Mouse (Mus musculus) frontal cortex, adult 2 months (tissue): ENCODE measurements around the gene Cacnb4. TPM values are rescaled to one million over a fixed set of nuclear protein-coding genes. Genes with fewer than 3 reads are reported as not detected.

Experiments
- DNase-seq, 2 experiments: peaks; one replicate each; pipeline ENCODE4 v3.0.0; 2022; ENCODE audit warnings: low spot score in 1 of 2; ENCODE audit errors: extremely low spot score in 1 of 2
- polyA plus RNA-seq: library from polyadenylated mRNA; depleted of rRNA; stranded (reverse); fragments of >200 nt; gene quantifications from 2 replicates; pipeline ENCODE4 v1.2.3, GENCODE M21; 2012

Cacnb4 gene
- polyA plus RNA-seq, 1 experiment: 58.0 TPM

DNA sequence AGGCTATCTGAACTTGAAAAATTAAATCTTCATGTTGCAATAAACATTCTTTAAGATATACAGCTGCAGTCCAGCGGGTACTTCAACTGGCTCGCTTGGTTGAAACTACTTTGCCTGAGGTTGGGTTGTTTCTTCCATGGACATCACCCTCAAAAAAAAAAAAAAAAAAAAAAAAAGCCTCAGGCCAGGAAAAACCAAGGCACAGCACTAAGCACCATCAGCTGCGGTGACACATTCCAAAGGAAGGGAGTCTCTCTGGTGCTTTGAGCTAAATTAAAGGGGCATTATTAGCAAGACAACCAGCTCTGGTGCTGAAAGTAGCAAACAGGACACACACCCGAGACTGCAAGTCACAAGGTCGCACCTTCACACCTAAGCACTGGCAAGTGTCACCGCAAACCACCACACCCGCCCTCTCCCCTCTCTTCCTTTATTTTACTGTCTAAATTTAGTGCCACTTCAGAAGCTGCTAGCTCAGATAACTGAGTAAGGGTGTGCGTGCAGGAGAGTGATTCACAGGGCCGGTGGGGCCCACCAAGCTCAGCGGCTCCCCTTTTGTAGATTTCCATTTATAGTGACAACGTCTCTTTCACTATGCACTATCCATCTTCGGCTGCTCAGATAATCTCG, 105.2 kb downstream of the Cacnb4 start:
- DNase-seq: no peak

DNA sequence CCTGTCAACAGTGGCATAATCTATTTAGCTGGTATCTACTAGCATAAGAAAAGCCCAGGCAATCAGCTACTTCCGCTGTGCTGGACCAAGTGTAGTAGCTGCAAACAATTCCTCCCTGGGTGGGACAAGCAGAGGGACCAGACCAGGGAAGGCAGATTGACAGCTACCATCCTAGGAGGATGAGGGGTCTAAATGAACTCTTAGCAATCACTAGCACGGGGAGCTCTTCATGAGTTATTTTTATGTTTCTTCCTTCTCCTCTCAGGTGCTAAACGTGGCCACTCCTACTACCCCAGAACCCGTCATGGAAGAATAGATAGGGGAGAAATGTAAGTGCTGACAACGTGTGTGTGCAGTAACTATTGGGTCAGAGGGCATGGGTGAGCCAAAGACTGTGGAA, 105.8 kb downstream of the Cacnb4 start:
- no peak for DNase-seq

DNA sequence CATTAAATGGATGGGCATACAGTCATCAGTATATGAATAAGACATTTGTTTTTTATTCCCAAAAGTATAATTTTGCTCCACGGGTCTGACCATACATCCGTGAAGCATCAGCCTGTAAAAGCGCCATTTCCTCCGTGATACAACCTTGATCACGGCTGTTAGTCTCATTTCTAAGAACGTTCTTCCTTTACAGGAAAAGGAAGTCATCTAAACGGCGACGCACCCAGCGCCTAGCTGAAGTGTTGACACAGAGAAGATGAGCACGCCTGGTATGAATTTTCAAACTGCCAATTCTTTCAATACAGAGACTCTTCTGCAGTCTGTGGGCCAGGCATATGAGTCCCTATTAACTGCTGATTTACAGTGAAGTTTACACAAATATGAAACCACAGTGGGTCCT, 106.5 kb downstream of the Cacnb4 start:
- no peak for DNase-seq

DNA sequence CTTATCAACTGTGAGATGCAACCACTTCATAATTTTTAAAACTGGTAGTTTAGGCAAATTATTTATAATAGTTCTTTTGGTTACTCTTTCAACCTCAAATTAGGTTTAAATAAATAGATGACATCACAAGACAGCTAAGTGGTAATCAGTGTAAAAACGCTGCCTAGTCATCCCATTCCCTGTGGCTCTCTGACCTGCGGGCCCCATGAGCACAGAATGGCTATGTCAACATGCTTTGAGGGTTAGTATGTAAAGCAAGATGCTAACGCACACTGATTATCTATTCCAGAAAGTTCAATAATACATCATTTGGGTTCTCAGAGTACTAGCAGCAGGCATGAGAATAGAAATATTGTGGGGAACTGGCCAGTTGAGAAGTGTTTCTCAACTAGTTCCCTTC, 108.5 kb downstream of the Cacnb4 start:
- no peak for DNase-seq

DNA sequence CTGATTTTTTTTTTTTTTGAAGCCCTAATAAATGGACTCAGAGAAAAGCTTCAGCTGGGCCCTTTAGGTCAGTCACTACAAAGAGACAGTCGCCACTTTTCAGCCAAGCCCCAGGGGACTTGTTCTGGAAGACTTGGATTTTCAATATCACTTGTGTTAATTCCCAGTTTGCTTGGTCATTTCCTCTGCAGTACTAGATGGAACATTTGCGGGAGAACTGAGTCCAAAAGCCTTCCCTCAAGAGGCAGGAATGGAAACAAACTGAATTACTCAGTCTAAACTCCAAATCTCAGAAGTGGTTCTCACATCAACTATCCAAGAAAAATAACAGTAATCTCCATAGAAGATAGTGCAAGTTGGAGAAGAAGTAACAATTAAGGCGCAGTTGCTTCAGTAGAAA, 109.2 kb downstream of the Cacnb4 start:
- DNase-seq: no peak

DNA sequence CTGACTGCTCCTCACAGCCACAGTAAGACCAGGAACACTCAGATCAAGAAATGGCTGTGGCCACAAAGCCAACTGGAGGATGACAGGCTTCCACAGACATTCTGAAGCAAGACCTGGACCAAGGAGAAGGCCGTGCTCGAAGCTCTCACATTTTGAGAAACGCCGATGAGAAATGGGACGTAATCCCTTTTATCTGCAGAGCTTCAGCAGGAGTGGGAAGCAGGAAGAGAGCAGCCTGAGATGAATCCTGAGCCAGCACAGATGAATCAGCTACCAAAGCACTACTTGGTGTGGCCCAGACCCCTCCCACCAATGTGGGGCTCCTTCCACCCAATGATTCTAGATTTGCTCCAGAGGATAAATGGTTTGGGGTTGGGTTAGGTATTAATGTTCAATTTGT, 113.4 kb downstream of the Cacnb4 start:
- no peak for DNase-seq

DNA sequence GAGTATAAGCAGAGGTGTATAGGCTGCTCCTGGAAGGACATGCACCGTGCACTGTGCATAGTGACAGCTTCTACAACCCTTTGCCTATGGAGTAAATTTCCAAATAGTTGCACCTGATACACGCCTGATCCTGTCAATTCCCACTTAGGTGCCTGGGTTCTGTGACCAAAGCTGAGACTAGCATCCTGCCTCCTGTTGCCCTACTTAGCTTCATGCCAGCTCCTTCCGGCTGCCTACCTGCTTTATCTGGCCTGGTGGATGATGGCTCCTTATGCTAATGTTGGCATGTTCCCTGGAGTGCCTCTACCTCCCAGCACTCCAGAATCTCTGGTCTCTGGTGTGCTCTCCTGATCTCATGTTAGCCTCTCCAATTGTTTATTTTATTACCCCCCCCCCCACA, 114.3 kb downstream of the Cacnb4 start:
- no peak for DNase-seq

DNA sequence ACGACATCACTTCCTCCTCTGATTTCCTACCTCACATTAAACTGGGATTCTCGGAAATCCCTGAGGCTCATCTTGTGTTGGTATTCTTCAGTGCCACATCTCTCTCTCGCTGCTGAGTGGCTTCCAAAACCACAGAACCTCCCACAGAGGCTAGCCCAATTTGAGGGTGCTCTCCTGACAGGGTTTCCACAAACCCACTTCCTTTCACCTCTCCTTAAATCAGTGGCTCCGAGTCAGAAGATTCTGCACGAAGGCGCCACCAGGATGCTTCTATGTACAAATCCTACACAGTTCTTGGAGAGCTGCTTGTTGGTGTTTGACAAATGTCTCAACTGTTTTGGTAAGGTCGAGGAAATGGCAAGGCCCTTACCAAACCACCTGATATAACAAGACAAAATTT, 115.5 kb downstream of the Cacnb4 start:
- no peak for DNase-seq

DNA sequence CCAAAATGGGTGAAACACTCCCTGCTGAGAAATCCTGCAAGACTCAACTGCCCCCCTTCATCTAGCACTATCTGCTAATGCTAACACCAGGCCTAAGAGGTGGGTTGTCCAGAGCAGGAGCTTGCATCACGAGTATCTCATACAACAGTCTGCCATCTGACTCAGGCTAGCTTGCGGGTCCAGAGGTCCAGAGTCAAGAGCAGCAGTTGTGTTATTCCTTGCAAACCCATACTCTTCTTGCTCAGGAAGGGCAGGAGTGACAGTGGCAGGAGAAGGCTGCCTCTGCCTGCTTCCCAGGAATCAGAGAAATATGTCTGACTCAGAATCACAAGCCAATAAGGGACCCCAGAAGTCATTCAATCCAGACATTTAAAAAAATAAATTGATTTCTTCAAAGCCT, 116.4 kb downstream of the Cacnb4 start:
- DNase-seq: no peak

DNA sequence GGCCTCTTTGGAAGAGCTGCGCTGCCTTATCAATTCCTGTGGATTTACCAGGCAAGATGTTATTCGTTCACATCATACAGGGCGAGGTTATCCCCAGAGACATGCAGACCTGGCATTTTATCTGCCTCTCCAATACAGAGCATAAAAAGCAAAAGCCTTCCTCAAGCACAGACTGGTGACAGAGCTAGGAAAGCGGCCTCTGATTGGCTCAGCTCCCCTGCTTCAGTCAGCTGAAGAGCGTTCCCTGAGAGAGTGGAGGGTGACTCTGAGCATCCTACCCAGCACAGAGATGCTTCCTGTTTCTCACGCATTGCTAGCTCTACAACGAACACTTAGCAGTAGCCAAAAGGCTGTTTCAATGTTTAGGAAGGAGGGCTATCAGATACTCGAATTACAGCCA, 118.2 kb downstream of the Cacnb4 start:
- DNase-seq: peak; percentile 56 to 86

DNA sequence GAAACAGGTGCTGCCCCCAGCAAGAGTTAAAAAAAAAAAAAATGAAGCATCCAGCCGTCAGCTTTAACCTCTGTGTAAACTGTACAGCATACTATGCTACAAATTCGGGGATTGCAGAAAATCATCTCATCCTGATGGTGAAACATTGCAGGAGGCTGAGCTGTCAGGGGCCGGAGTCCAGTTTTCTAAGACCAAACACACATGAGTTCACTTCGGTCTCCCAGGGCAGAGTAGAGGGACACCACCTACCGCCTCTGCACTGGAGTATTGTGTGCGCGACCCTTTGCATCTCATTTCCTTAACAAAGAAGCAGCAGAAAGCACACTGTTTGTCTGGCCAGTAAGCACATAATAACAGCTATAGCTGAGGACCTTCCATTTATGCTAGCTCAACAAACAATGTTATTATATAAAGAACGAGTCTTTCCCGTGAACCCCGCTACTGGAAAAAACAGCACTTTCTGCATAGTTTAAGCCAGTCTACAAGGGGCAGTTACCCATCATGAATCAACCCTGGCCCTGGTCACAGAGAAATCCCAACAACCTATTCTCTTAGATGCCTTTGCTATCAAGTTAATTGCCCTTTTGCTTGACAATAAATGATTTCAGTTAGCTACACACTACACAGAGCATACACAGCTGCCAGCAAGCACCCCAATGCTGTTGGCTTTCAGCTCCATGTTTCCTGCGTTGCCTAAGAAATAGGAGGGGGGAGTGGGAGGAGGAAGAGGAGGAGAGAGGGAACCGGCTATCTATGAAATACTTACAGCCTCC, 118.9 kb downstream of the Cacnb4 start:
- peak in 1 of 2 experiments; percentile 51 for DNase-seq

DNA sequence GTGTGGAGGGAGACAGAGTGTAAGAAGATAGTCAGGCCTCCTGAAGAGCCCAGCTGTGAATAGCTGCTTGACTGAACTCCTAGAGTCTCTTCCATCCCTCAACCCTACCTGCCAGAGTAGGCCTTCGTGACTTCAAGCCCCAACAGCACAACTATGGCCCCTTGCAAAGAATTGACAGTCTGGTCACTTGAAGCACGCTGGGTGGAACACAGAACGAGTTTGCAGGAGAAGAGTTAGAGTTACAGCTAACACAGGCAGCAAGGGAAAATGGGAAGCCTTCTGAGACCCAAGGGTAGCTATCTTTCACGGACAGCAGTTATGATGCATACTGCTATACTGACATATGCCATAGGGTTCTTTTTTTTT, 119.7 kb downstream of the Cacnb4 start:
- DNase-seq: no peak

DNA sequence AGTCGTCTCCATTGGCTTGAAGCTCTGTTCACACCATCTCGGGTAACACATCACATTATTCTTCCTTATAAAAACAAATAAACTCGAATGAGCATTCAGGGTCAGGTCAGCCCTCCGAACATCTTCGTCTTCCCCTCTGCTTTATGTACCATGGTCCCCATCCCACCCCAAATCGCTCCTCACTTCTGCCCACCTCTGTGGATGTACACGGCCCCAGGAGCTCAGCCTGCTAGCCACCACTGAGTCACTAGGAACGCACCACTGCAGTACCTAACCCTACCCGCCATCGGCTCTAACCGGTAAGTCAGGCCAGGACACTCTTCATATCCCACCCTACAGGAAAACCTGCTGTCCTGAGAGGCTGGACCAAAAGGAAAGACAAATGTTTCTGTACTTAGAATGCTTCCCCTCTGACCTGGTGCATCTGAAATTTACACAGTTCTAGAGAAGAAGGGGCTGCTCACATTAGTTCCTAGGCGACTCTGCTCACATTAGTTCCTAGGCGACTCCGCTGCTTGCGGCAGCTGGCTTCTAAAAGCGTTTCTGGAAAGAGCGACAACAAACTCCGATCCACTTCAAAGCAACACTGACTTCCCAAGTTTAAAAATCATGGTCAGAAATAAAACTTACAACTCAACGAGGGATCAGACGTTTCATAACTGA, 120.2 kb downstream of the Cacnb4 start:
- DNase-seq: no peak

DNA sequence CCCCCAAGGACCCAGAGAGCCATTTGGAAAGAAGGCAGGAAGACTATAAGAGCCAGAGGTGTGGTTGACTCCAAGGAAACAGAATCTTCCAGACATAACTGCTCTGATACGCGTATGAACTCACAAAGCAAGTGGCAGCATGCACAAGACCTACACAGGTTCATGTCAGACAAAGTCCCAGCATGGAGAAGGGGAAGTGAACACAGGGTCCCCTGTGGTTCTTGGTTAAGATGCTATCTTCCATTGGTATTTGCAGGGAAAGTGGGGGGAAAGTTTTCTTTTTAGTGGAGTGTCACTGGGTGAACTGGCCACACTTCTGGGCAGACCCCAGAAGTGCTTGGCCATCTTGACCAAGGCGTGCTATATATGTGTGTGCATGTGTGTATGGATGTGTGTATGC, 128.2 kb downstream of the Cacnb4 start:
- DNase-seq: no peak

DNA sequence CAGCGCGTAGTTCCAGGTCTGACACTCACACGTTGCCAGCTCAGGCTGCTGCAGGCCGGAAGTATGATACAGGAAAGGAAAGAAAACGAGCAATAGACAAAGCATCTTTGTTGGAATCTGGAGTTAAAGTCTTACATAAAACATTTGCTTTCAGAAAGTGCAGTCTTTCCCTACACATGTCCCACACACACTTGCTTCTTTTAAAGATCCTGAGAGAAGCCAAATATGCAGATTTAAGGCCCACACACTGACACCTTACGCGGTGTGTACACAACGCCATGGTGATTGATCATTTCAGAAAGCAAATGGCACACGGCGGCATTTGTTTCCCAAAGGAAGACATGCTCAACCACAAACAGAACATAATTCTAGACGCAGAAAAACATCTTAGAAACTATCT, 129.3 kb downstream of the Cacnb4 start:
- peak in 1 of 2 experiments; percentile 34 for DNase-seq

DNA sequence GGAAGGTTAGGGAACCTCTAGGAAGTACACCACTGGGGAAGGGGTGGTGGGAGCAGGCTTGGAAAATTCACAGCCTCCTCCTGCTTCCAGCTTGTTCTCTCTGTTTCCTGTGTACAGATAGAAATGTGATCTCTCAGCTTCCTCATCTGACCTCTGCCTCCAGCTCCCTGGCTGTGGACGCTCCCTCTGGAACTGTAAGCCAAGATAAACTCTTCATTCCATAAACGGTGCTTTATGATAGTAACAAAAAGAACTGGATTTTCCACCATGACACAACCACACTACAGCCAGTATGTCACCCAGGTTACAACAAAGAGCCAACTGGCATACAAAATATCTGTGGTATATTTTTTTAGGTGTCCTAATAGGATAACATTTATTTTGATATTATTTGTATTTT, 132.1 kb downstream of the Cacnb4 start:
- DNase-seq: no peak

DNA sequence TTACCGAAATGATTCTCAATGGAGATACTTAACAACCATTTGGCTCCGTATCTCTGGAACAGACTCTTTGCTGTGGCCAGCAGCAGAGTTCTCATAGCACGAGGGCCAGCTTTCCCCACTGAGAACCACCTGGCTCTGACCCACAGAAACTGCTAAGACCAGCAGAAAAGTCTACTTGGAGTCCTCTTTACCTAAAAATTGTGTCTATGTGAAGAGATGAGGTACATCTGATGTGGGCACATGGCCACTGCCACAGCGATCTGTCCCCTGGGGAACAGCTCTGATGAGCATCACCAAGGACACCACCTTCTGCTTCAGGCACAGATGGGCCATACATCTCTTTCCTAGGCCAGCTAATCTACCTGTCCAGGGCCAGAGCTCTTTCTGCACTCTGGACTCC, 135.6 kb downstream of the Cacnb4 start:
- DNase-seq: no peak

DNA sequence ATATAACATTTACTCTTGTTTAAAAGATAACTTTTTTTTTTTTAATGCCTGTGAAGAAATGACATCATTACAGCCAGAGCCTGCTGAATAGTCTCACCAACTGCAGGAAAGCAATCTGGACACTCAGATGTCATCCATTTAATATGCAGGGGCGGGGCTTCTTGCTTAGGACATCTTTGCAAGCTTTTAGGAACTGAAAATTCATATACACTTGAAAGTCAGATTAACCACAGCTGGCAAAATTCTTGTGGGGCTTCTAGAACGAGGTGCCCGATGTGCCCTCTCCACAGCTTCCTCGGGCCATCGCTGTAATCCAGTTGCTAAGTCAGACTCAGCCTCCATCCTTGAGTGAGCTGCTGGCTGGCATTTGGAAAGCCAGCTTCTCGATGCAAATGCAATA, 137.3 kb downstream of the Cacnb4 start:
- DNase-seq: no peak

DNA sequence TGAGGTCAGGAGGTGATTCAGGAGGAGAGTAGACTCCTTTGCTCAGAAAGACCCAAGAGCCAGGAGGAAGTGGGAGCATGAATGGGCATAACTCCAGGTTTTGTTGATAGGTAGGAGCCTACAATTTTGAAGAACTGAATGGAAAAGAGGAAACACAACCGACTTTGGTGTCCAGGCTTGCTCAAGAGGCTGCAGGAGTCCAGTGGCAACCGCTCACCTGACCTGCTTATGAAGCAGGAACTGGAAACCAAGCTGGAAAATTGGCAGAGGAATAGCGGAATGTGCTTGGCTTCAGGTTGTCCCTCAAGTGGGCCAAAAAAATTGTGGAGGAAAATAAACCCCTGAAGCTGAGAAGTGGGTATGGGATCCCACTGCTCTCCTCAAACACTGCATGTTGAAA, 139.0 kb downstream of the Cacnb4 start:
- DNase-seq: no peak

DNA sequence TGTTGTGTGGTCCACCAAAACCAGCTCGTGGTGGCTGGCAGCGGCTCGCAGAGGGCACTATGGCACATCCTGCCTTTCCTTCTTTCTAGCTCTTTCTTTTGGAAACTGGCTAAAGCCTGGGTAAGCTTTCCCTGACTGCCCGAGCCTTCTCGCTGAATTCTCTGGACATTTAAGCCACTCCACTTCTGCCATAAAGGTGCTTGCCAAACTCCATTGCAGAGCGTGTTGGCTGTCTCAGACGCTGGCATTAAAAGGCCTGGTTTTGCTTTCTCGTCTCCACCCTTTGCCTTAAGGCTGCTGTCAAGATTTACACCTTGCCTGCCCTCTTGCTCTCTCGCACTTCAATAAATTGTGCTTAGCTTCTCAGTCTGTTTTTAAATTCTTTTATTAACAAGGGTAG, 139.5 kb downstream of the Cacnb4 start:
- DNase-seq: no peak

DNA sequence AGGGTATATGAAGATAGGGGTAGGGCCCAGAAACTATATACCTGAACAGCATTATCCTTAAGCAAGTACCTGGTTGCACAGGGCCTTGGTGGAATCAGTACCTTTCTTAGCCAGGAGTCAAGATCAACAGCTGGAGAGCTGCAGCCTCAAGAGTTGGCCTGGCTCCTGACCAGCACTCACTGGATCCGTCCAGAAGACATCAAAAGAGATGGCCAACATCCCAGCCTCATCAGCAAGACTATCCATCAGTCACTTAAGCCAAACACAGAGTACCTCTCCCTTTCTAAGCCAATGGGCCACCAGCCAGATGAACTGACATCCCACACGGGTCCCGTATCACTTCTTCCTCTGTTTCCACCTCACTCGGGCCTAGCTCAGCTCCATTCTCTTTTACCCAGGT, 140.1 kb downstream of the Cacnb4 start:
- no peak for DNase-seq

DNA sequence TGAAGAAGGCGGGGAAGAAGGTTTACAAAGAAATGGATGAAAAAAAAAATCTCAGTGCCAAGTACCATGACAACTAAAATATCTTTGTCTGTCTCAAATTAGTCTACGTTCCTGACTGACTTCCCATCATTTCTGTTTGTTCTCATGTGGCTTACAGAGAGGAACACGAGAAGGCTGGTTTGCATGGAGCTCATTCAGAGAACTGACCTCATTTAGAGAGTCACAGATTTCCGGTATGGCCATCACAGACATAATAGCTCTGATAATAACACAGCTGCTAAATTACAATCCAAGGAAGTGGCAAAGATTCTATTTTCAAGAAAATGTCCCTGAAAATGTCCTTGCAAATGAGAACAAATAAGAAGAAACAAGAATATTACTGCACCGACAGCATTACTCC, 142.9 kb downstream of the Cacnb4 start:
- DNase-seq: no peak
